Mouse (Mus musculus) embryonic stem cell, embryonic (primary cell): ENCODE data around the gene Gm2115.

ENCODE experiments used
- CTCF ChIA-PET, 4 experiments: fragments of 300-600 bp in 2 of 4; fragments of 350-600 bp in 2 of 4; sonication (Branson Sonifier 250); formaldehyde crosslinking; loops; one replicate each; lab custom pipeline; 2022; ENCODE audit warnings: inconsistent platforms in 2 of 4; lab: Charles Lee
- POLR2A ChIA-PET, 4 experiments: fragments of 300-600 bp in 2 of 4; fragments of 350-600 bp in 2 of 4; sonication (Branson Sonifier 250); formaldehyde crosslinking; loops; one replicate each; lab custom pipeline; 2022; ENCODE audit warnings: antibody characterized with exemption in 4 of 4, inconsistent platforms in 1 of 4; lab: Charles Lee

Gene Gm2115

DNA sequence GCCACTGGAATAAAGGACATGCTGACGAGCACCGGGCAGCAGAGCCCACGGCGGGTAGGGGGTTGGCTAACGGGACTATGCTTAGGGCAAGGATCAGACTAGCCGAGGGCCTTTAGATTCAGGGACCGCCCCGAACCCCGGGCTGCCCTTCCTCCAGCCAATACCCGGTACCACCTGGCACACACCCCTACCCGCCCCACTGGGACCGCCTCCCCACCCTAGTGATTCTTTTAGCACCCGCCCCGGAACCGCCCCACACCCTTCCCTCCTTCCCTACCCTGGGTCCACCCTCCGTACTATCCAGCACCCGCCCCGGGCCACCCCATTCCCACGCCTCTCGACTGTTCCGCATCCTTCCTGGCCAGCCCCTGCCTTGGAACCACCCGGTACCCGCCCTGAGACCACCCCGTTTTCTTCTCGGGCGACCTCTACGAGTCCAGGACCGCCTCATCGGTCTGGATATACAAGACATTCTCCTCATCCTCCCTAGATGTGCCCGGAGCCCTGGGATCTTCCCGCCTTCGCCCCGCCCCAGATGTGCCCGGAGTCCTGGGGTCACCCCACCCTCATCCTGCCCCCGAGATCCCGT lies 77.0 kb downstream of the Gm2115 start:
- POLR2A ChIA-PET: interaction anchor here in 3 of 4 experiments (0.6 to 4.9 kb wide), 14 partner anchors 9 to 726 kb away, joined by 3 to 25 read pairs (median 4); partner anchors contain the start of gene Zfand6 (in 1 of the 3)

DNA sequence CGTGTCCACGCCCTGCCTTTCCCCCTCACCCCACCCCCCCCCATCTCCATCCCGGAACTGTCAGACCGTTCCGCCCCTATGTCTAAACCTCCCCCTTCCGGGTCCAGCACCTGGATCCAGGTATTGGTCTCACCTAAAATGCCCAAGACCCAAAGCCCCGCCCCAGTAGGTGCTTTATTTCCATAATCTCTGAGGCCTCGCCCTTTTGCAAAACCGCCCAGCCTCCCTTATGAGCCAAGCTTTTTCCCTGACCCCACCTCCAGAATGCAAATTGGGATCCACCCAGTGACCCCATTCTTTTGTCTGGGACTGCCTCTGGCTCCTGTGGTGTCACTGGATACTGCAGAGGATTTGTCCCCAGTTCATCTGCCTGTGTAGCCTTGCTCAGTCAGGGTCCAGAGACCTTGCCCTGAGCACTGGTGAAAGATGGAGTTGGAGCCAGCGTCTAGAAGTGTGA lies 77.6 kb downstream of the Gm2115 start, which contains the start of gene Fah:
TSS of gene Fah (minus strand) at position 430 of the 457 bp plus-strand sequence.
- ChIA-PET CTCF (interaction anchor here in 1 of 4 experiments (0.8 kb wide), 1 partner anchor 13 kb away, joined by 4 read pairs; no protein-coding TSS in a partner anchor), POLR2A (interaction anchor here in 3 of 4 experiments (0.6 to 4.9 kb wide), 13 partner anchors 9 to 281 kb away, joined by 3 to 25 read pairs (median 4); partner anchors contain the start of gene Zfand6 (in 1 of the 3))

More for the DNA sequence above, 77.0 kb downstream of the Gm2115 start:
- CTCF ChIA-PET: interaction anchor here in 1 of 4 experiments (0.8 kb wide), 1 partner anchor 12 kb away, joined by 4 read pairs; no protein-coding TSS in a partner anchor

DNA sequence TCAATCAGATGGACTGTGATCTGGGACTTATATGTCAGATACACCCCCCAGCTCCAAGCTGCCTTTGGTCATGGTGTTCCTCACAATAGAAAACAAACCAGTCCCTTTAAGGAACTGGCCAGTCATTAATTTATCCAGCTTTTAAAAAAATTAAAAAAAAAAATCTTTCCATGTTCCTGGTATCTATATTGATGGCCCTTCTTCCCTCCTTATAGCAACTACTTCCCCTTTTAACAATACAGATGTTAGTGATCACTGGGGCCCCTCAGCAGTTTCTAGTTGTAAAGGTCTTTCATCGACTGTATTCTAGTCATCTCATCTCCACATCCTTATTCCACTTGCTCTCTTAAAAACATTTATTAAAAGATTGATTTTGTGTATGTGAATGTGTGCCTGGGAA lies 82.9 kb downstream of the Gm2115 start:
- POLR2A ChIA-PET: interaction anchor here in 3 of 4 experiments (0.5 to 1.2 kb wide), 3 partner anchors 10 to 1053 kb away, joined by 3 read pairs; partner anchors contain the start of gene Zfand6 (in 1 of the 3)
- CTCF ChIA-PET: no interaction called here

DNA sequence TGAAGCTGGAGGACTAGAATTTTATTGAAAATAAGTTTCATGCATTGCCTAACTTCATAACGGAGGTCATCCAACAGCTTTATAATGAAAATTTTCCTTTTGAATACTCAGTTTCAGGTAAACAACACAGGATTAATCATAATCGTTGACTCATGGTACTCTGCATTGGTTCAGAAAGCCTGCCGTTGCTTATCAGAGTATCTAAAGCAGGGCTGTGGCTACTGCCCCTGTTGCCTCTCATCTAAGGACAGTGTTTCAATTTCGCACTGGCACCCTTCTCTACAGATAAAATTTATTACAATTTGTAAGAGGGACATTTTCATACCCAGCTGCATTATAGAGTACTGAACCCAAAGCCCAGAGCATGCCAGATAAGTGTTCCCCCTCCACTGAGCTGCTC lies 83.7 kb downstream of the Gm2115 start:
- CTCF ChIA-PET: no interaction called here

DNA sequence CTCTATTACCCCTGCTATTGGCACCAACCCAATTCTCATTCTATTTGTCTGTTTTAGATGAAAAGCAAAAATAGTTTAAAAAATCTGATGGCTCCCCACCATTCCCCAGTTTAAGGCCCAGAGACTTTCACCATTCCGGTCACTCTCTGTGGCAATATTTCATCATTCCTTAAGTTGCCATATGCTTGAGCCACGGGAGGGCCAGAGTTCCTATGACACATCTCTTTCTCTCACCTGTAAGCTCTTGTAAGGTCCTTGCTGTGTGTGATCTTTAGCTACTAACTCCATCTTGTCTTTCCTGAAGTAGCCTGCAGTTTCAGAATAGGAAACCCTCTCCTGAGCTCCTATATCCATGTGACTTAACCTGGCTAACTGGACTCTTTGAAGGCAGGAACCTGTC lies 90.2 kb downstream of the Gm2115 start:
- POLR2A ChIA-PET: interaction anchor here in 1 of 4 experiments (1.4 kb wide), 1 partner anchor 15 kb away, joined by 3 read pairs; no protein-coding TSS in a partner anchor
- CTCF ChIA-PET: no interaction called here

More for the DNA sequence above, 83.7 kb downstream of the Gm2115 start:
- POLR2A ChIA-PET: interaction anchor here in 2 of 4 experiments (0.6 to 0.9 kb wide), 2 partner anchors 10 to 61 kb away, joined by 3 to 6 read pairs; no protein-coding TSS in a partner anchor

DNA sequence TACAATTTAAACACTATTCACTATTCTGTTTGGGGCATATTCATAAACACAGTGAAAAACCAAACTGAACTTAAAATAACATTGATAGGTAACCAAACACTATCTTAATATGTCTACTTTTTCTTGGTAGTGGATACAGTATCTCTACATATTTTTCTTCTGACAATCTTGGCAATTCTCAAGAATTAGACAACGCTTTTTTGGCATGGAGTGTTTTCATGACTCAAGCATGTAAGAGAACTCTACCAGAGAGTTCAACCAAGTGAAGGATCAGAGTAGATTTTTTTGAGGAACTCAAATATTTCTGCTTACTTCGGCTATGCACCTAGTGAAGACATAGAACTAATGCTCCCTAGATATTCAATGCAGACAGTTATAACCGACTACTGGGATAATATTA lies 92.2 kb downstream of the Gm2115 start:
- ChIA-PET POLR2A (interaction anchor here in 1 of 4 experiments (0.8 kb wide), 1 partner anchor 15 kb away, joined by 3 read pairs; no protein-coding TSS in a partner anchor), CTCF (interaction anchor here in 1 of 4 experiments (0.5 kb wide), 1 partner anchor 540 kb away, joined by 3 read pairs; no protein-coding TSS in a partner anchor)

DNA sequence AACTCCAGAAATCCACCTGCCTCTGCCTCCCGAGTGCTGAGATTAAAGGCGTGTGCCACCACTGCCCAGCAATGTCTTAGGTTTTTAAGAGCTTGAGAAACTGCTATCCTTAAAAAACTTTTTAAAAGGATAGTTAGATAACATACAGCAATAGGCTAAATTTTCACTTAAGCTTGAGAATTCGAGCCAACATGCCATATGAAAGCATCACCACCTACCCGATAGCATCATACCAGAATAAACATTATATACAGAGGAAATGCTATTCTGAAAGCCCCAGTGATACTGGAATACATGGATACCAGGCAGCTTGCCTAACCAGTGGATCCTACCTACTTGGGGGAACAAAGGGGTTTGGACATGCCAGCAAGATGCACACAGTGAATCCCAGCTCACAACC lies 95.0 kb downstream of the Gm2115 start:
- ChIA-PET POLR2A (interaction anchor here in 2 of 4 experiments (0.8 to 0.9 kb wide), 2 partner anchors 18 to 35 kb away, joined by 3 to 4 read pairs; partner anchors contain the start of gene Fah (in 1 of the 2)), CTCF (interaction anchor here in 1 of 4 experiments (1.6 kb wide), 1 partner anchor 126 kb away, joined by 4 read pairs; no protein-coding TSS in a partner anchor)

DNA sequence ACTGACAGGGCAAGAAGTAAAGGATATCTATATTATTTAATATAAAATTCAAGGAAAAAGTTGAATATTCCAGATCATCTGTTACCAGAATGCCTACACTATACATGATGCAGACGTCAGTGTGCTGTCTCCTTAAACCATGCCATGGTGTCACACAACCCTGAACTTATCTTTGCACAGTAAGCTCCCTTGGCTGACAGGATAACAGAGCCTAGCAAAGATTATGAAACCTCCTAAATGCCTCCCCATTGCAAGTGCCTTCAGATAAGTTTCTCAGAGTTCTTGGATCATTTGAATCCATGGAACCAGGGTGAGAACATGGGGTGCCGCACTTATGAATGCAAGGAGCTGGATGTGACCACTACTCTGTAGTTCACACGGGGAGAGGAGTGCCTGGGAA lies 103.1 kb downstream of the Gm2115 start:
- POLR2A ChIA-PET: no interaction called here

More for the DNA sequence above, 103.1 kb downstream of the Gm2115 start:
- CTCF ChIA-PET: no interaction called here
